Mouse (Mus musculus) erythroblast, embryonic 14.5 days (primary cell): ENCODE measurements around the gene Spdye4b.

Experiments used
- GATA1 ChIP-seq: IDR thresholded peaks from 2 replicates; pipeline ENCODE4 v1.6.1; 2012; ENCODE audit warnings: low read length, inconsistent platforms, mixed read lengths
- TAL1 ChIP-seq: IDR thresholded peaks from 3 replicates; pipeline ENCODE4 v1.6.1; 2012; ENCODE audit warnings: low read length, inconsistent platforms, mixed read lengths

DNA sequence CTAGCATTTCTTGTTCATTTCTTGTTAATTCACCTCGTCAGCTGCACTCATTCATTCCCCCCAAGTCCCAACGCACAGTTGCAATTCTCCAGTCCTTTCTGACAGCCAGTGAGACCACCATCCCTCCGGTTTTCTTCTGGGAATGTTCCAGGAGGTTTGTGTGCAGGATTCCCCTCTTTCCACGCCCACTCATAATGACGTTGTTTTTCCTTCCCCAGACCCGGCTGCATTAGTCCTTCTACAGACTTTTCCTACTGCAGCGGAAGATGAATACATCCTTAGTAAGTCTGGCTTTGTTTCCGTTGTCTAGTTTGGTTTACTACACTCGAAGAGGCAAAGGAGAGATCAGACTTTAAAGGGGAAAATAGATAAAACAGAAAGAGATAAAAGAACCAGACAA is 55.2 kb downstream of the Spdye4b start:
- no peak for TF ChIP-seq GATA1
- TF ChIP-seq TAL1: no peak
